8 mouse cellular contexts compared by ENCODE assay signal in genomic region chr1:190928370-190929009, GRCm38 (mm10). TPM values are rescaled to one million over a fixed set of nuclear protein-coding genes. Genes with fewer than 3 reads are reported as not detected.
A peak's percentile ranks its signal among the peaks of the same experiment; 100 is the strongest.
DNase-seq lines count a peak whose midpoint lies in the region; ATAC-seq and TF ChIP-seq lines count a peak whose summit lies in the region.

No protein-coding gene starts in this region.

- DNase-seq in CD4-positive helper T cell, adult 2 months (ENCODE audit: low read depth, low spot score): peak; percentile 99
- peak; percentile 95 for DNase-seq in brain, embryonic 18.5 days (ENCODE audit: low read depth, low spot score)
- DNase-seq in kidney, postnatal 0 days (ENCODE audit: low spot score): peak; percentile 98
- peak; percentile 97 for DNase-seq in liver, embryonic 11.5 days (ENCODE audit: low spot score)
- peak; percentile 99 for DNase-seq in naive thymus-derived CD4-positive, alpha-beta T cell, adult 2 months (ENCODE audit: low read depth)

- peaks cover 4% of the 10 kb centered on the region; the same call in 1 of the 2 replicates for H3K36me3 ChIP-seq in heart, embryonic 12.5 days
- H3K36me3 ChIP-seq in kidney, postnatal 0 days (ENCODE audit: insufficient read depth, low read length): 0 out of 2 replicates have a peak, but pooled peaks cover 2% of the 10 kb centered on the region
- H3K36me3 ChIP-seq in liver, embryonic 11.5 days (ENCODE audit: control insufficient read depth, insufficient read depth, low read length): no peaks in the 10 kb centered on the region
- H3K36me3 ChIP-seq in stomach, embryonic 14.5 days (ENCODE audit: control insufficient read depth, insufficient read depth, low read length): no peaks in the 10 kb centered on the region

- H3K27me3 ChIP-seq in heart, embryonic 12.5 days (replicated peaks): 0 out of 2 replicates have a peak, but pooled peaks cover 4% of the 10 kb centered on the region
- no peaks in the 10 kb centered on the region for H3K27me3 ChIP-seq in kidney, postnatal 0 days (ENCODE audit: insufficient read depth, low read length)
- no peaks in the 10 kb centered on the region for H3K27me3 ChIP-seq in liver, embryonic 11.5 days (replicated peaks; ENCODE audit: control insufficient read depth, insufficient read depth, low read length)
- no peaks in the 10 kb centered on the region for H3K27me3 ChIP-seq in stomach, embryonic 14.5 days (ENCODE audit: control insufficient read depth, insufficient read depth, low read length)

- H3K4me3 ChIP-seq in heart, embryonic 12.5 days: peak overlapping the region; percentile 88
- peak overlapping the region; percentile 82 for H3K4me3 ChIP-seq in kidney, postnatal 0 days (replicated peaks; ENCODE audit: low read depth, low read length)
- peak overlapping the region; percentile 82 for H3K4me3 ChIP-seq in liver, embryonic 11.5 days (ENCODE audit: low read depth, low read length)
- H3K4me3 ChIP-seq in stomach, embryonic 14.5 days (ENCODE audit: low read depth, low read length): peak overlapping the region; percentile 67

- H3K9me3 ChIP-seq in heart, embryonic 12.5 days (replicated peaks): no peaks in the 10 kb centered on the region
- no peaks in the 10 kb centered on the region for H3K9me3 ChIP-seq in kidney, postnatal 0 days (replicated peaks; ENCODE audit: low read length)
- H3K9me3 ChIP-seq in liver, embryonic 11.5 days (ENCODE audit: control insufficient read depth, low read length): no peaks in the 10 kb centered on the region
- no peaks in the 10 kb centered on the region for H3K9me3 ChIP-seq in stomach, embryonic 14.5 days (ENCODE audit: control insufficient read depth, low read depth, low read length)

- peaks cover 14% of the 10 kb centered on the region for H3K4me1 ChIP-seq in heart, embryonic 12.5 days (replicated peaks)
- peaks cover 7% of the 10 kb centered on the region; the same call in 1 of the 2 replicates for H3K4me1 ChIP-seq in kidney, postnatal 0 days (replicated peaks; ENCODE audit: insufficient read depth, low read length)
- H3K4me1 ChIP-seq in liver, embryonic 11.5 days (replicated peaks; ENCODE audit: control insufficient read depth, insufficient read depth, low read length): peaks cover 12% of the 10 kb centered on the region
- H3K4me1 ChIP-seq in stomach, embryonic 14.5 days (ENCODE audit: control insufficient read depth, insufficient read depth, low read length): peaks cover 11% of the 10 kb centered on the region; the same call in 1 of the 2 replicates

- WGBS in heart, embryonic 12.5 days: under 1% methylated on average over 56 of the region's 79 CpGs
- WGBS in kidney, postnatal 0 days: under 1% methylated on average over 63 of the region's 79 CpGs
- WGBS in liver, embryonic 11.5 days: under 1% methylated on average over 60 of the region's 79 CpGs
- WGBS in stomach, embryonic 14.5 days: under 1% methylated on average over 50 of the region's 79 CpGs

- H3K4me2 ChIP-seq in heart, embryonic 12.5 days: peak overlapping the region; percentile 84
- peak overlapping the region; percentile 64 for H3K4me2 ChIP-seq in kidney, postnatal 0 days (ENCODE audit: low read length)
- peak overlapping the region; percentile 96 for H3K4me2 ChIP-seq in liver, embryonic 11.5 days
- peak overlapping the region; percentile 47 for H3K4me2 ChIP-seq in stomach, embryonic 14.5 days (replicated peaks; ENCODE audit: low read depth, low read length)

- peak overlapping the region; percentile 99 for H3K27ac ChIP-seq in heart, embryonic 12.5 days (ENCODE audit: poor library complexity, severe bottlenecking)
- peak overlapping the region; percentile 98 for H3K27ac ChIP-seq in kidney, postnatal 0 days
- peak overlapping the region; percentile 87 for H3K27ac ChIP-seq in liver, embryonic 11.5 days (ENCODE audit: low read depth, low read length)
- peak overlapping the region; percentile 98 for H3K27ac ChIP-seq in stomach, embryonic 14.5 days (ENCODE audit: low read length)

- H3K9ac ChIP-seq in heart, embryonic 12.5 days: peak overlapping the region; percentile 97
- H3K9ac ChIP-seq in kidney, postnatal 0 days (ENCODE audit: low read depth, low read length): peak overlapping the region; percentile 94
- peak overlapping the region; percentile 92 for H3K9ac ChIP-seq in liver, embryonic 11.5 days (ENCODE audit: low read depth, low read length)
- H3K9ac ChIP-seq in stomach, embryonic 14.5 days (replicated peaks; ENCODE audit: low read depth, low read length): peak overlapping the region; percentile 85

- no peak for TF ChIP-seq CTCF in kidney, postnatal 0 days (IDR thresholded peaks at IDR 0.05; ENCODE audit: low read depth)

- peak; percentile 94 for ATAC-seq in erythroid progenitor cell, adult 5-6 weeks (replicated peaks; ENCODE audit: low FRiP score, poor library complexity, severe bottlenecking)
- ATAC-seq in heart, embryonic 12.5 days (ENCODE audit: insufficient number of reproducible peaks, low FRiP score): peak; percentile 99
- peak; percentile 96 for ATAC-seq in kidney, postnatal 0 days (replicated peaks; ENCODE audit: low FRiP score, low read depth)
- ATAC-seq in liver, embryonic 11.5 days (replicated peaks; ENCODE audit: low FRiP score): peak; percentile 97
- peak; percentile 97 for ATAC-seq in stomach, embryonic 14.5 days (ENCODE audit: insufficient number of reproducible peaks, insufficient read depth, low FRiP score, low read depth)

RNA-seq across cellular contexts. Expression of gene Angel2, which starts 3.6 kb away (rescaled TPM):
- 10.5 and 11.5 TPM in 2 replicates for total RNA-seq in erythroid progenitor cell, adult 5-6 weeks (2015; ENCODE audit: low replicate concordance)
- 12.9 and 23.6 TPM in 2 replicates for total RNA-seq in erythroid progenitor cell, adult 5-6 weeks (2017; ENCODE audit: low replicate concordance)
- 38.2 and 38.3 TPM in 2 replicates for polyA plus RNA-seq in heart, embryonic 12.5 days (2016; fragmentation: Nextera tagmentation; extraction: Ambion mirVana)
- 43.8 and 45.6 TPM in 2 replicates for polyA plus RNA-seq in kidney, postnatal 0 days (2015; fragmentation: Nextera tagmentation; extraction: Ambion mirVana)
- polyA plus RNA-seq in liver, embryonic 11.5 days (2014; fragmentation: Nextera tagmentation; extraction: Ambion mirVana): 32.1 and 34.1 TPM in 2 replicates
- 41.1 and 43.0 TPM in 2 replicates for polyA plus RNA-seq in stomach, embryonic 14.5 days (2014; fragmentation: Nextera tagmentation; extraction: Ambion mirVana)

RNA-seq across cellular contexts. Expression of gene Rps6kc1, which starts 16.9 kb away (rescaled TPM):
- 1.7 and 3.6 TPM in 2 replicates for total RNA-seq in erythroid progenitor cell, adult 5-6 weeks (2015; ENCODE audit: low replicate concordance)
- 3.8 and 5.5 TPM in 2 replicates for total RNA-seq in erythroid progenitor cell, adult 5-6 weeks (2017; ENCODE audit: low replicate concordance)
- 11.9 and 13.1 TPM in 2 replicates for polyA plus RNA-seq in heart, embryonic 12.5 days (2016; fragmentation: Nextera tagmentation; extraction: Ambion mirVana)
- 9.4 and 10.2 TPM in 2 replicates for polyA plus RNA-seq in kidney, postnatal 0 days (2015; fragmentation: Nextera tagmentation; extraction: Ambion mirVana)
- 10.0 and 11.1 TPM in 2 replicates for polyA plus RNA-seq in liver, embryonic 11.5 days (2014; fragmentation: Nextera tagmentation; extraction: Ambion mirVana)
- polyA plus RNA-seq in stomach, embryonic 14.5 days (2014; fragmentation: Nextera tagmentation; extraction: Ambion mirVana): 15.3 and 16.1 TPM in 2 replicates

RNA-seq across cellular contexts. Expression of gene Vash2, which starts 50.6 kb away (rescaled TPM):
- not detected in 2 replicates for total RNA-seq in erythroid progenitor cell, adult 5-6 weeks (2015; ENCODE audit: low replicate concordance)
- total RNA-seq in erythroid progenitor cell, adult 5-6 weeks (2017; ENCODE audit: low replicate concordance): not detected in 2 replicates
- 68.6 and 74.0 TPM in 2 replicates for polyA plus RNA-seq in heart, embryonic 12.5 days (2016; fragmentation: Nextera tagmentation; extraction: Ambion mirVana)
- polyA plus RNA-seq in kidney, postnatal 0 days (2015; fragmentation: Nextera tagmentation; extraction: Ambion mirVana): 14.0 and 15.7 TPM in 2 replicates
- polyA plus RNA-seq in liver, embryonic 11.5 days (2014; fragmentation: Nextera tagmentation; extraction: Ambion mirVana): 12.8 and 14.2 TPM in 2 replicates
- polyA plus RNA-seq in stomach, embryonic 14.5 days (2014; fragmentation: Nextera tagmentation; extraction: Ambion mirVana): 33.5 and 35.3 TPM in 2 replicates

Comparison
In these comparisons a context has a peak if more than half of its experiments do, and no peak if none do; other contexts are left out.
1. Peak in every context shown above with its lines: DNase-seq, ATAC-seq, H3K4me3 ChIP-seq and H3K27ac ChIP-seq.